Mouse (Mus musculus) forebrain, embryonic 15.5 days (tissue): Measurements from ENCODE around the gene Gm11444. TPM values are rescaled to one million over a fixed set of nuclear protein-coding genes. Genes with fewer than 3 reads are reported as not detected.

Experiments used
- ATAC-seq: fragments of 200-750 bp; cut with Nextera tagmentation; replicated peaks from 2 replicates; pipeline ENCODE4 v1.8.0; 2017; ENCODE audit warnings: mild to moderate bottlenecking, moderate TSS enrichment, moderate library complexity
- H3K27ac ChIP-seq: fragments of 300-500 bp; sonication (generic); replicated peaks from 2 replicates; pipeline ENCODE4 v1.5.1; 2015; ENCODE audit warnings: mild to moderate bottlenecking, inconsistent platforms
- H3K27me3 ChIP-seq: fragments of 300-500 bp; sonication (generic); 2 replicates; pipeline ENCODE4 v1.6.1; 2015; ENCODE audit warnings: inconsistent platforms
- H3K36me3 ChIP-seq: fragments of 300-500 bp; sonication (generic); 2 replicates; pipeline ENCODE4 v1.6.1; 2015; ENCODE audit warnings: mild to moderate bottlenecking, inconsistent platforms
- H3K4me1 ChIP-seq: fragments of 300-500 bp; sonication (generic); 2 replicates; pipeline ENCODE4 v1.6.1; 2015; ENCODE audit warnings: inconsistent platforms
- H3K4me2 ChIP-seq: fragments of 300-500 bp; sonication (generic); replicated peaks from 2 replicates; pipeline ENCODE4 v1.6.1; 2015; ENCODE audit warnings: mild to moderate bottlenecking, inconsistent platforms
- H3K4me3 ChIP-seq: fragments of 300-500 bp; sonication (generic); 2 replicates; pipeline ENCODE4 v1.5.1; 2015; ENCODE audit warnings: mild to moderate bottlenecking, inconsistent platforms
- H3K9ac ChIP-seq: fragments of 300-500 bp; sonication (generic); replicated peaks from 2 replicates; pipeline ENCODE4 v1.6.1; 2015; ENCODE audit warnings: mild to moderate bottlenecking, inconsistent platforms
- H3K9me3 ChIP-seq: fragments of 300-500 bp; sonication (generic); 2 replicates; pipeline ENCODE4 v1.6.1; 2016; ENCODE audit warnings: inconsistent platforms
- WGBS: fragments of 180-500 bp; shearing (Covaris S2); methylation state at CpG from one replicate; pipeline ENCODE4 v1.1.7; 2015; ENCODE audit warnings: mixed read lengths; 5-methylcytosine and 5-hydroxymethylcytosine counted together
- polyA plus RNA-seq: library from polyadenylated mRNA; unstranded; fragments of >200 nt; fragmentation: Nextera tagmentation; extraction: Ambion mirVana; gene quantifications from 2 replicates; pipeline ENCODE4 v1.2.1, GENCODE M21; 2015

The Gm11444 gene
- polyA plus RNA-seq, 1 experiment from 2014 or later = not detected

DNA sequence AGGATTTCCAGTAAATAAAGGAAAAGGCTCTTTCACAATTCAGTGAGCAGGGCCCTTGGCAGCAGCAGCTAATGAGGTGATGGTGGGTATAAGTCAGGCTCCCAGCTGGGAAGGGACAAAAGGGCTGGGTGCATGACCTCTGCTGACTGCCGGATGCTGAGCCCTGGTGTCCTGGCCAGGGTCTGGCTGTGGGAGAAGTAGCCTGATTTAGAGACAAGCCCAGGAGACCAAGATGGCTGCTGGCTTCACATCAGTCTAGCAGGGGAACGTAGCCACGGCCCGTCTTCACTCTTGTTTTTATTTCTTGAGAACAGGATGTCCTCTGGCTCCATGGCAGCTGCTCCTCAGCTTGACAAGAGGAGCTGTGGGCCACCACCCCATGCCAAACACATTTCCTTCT is 3.6 kb downstream of the Gm11444 start:
- Histone ChIP-seq H3K9me3 (no peaks in the 10 kb centered on the region), H3K4me2 (no peak overlapping the region), H3K9ac (no peak overlapping the region), H3K4me1 (peaks cover 29% of the 10 kb centered on the region), H3K27ac (no peak overlapping the region), H3K27me3 (peaks cover 54% of the 10 kb centered on the region), H3K4me3 (no peak overlapping the region), H3K36me3 (no peaks in the 10 kb centered on the region)
- 44% methylated on average over 4 of the region's 4 CpGs for WGBS
- no peak for ATAC-seq

- Histone ChIP-seq H3K27me3 (peaks cover 59% of the 10 kb centered on the region), H3K36me3 (no peaks in the 10 kb centered on the region), H3K4me2 (no peak overlapping the region), H3K9me3 (no peaks in the 10 kb centered on the region), H3K4me1 (peaks cover 29% of the 10 kb centered on the region), H3K9ac (no peak overlapping the region), H3K27ac (no peak overlapping the region), H3K4me3 (no peak overlapping the region)
- WGBS = 56% methylated on average over 5 of the region's 5 CpGs
- no peak for ATAC-seq
These were observed 4.2 kb downstream of the Gm11444 start for GRCm38 (mm10) chr11:85845921-85846320.

- Histone ChIP-seq H3K4me2 (no peak overlapping the region), H3K27ac (no peak overlapping the region), H3K4me1 (peaks cover 36% of the 10 kb centered on the region), H3K9me3 (no peaks in the 10 kb centered on the region), H3K9ac (no peak overlapping the region), H3K36me3 (no peaks in the 10 kb centered on the region), H3K4me3 (no peak overlapping the region), H3K27me3 (peaks cover 69% of the 10 kb centered on the region)
- ATAC-seq = no peak
- WGBS = 34% methylated on average over 5 of the region's 5 CpGs
These were observed 5.2 kb downstream of the Gm11444 start for GRCm38 (mm10) chr11:85844971-85845370.

DNA sequence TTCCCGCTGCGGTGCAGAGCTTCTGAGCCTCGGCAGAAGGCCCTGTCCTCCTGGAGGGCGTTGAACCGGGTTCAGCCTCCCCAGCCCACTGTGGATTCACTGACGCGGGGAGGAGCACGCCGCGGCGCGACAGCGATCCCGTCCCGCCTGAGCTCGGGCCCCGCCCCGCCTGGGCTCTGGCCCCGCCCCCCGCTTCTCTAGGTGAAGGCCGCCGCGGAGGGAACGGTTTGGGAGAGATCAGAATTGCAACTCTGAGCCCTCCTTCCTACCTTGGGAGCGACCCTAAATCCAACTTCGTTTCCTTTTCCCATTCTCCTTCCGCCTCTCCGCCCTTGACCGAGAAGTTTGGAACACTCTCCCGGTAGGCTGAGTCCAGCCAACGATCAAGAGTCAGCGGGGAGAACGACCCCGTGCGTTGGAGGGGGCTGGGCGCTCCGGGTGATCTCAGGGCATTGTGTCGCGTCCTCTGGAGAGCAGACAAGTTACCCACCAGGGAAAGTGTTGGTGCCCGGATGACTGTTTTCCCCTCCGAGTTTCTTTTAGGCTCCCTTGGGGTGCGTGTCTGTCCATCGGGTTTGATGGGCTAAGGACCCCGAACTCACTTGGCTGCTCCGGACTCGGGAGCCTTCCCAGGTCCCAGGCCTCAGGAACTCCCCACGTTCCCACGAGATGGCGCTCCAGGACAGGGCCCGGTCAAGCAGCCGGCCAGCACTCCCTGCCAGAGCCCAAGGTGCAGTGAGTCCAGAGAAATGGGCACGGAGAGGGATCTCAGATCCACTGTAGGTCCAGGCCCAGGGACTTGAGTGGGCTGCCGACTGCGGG is 5.8 kb downstream of the Gm11444 start:
- Histone ChIP-seq H3K36me3 (no peaks in the 10 kb centered on the region), H3K4me3 (peak overlapping the region; percentile 43), H3K4me2 (peak overlapping the region; percentile 89), H3K9me3 (no peaks in the 10 kb centered on the region), H3K27me3 (peaks cover 75% of the 10 kb centered on the region), H3K4me1 (peaks cover 36% of the 10 kb centered on the region), H3K9ac (peak overlapping the region; percentile 40), H3K27ac (no peak overlapping the region)
- peak; percentile 12; the same call in 1 of the 2 replicates for ATAC-seq
- under 1% methylated on average over 54 of the region's 54 CpGs for WGBS

DNA sequence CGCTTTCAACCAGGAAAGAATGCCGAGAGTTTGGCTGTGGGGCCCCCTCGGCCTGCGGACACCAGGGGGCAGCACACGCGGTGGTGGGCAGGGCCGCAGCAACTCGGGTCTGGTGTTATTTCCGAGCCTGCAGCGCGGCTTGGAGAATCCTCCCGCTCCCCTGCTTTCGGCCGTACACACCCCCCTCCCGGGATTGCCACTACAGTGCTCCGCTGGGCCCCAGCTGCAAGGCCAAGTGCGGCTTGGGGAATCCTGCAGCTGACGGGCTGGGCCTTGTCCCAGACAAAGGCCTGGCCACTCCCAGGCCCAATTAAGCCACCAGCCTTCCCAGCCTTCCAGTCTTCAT is 6.8 kb downstream of the Gm11444 start:
- Histone ChIP-seq H3K4me2 (peak overlapping the region; percentile 89), H3K4me1 (peaks cover 33% of the 10 kb centered on the region), H3K9ac (peak overlapping the region; percentile 32; the same call in 1 of the 2 replicates), H3K36me3 (no peaks in the 10 kb centered on the region), H3K27me3 (peaks cover 82% of the 10 kb centered on the region), H3K9me3 (no peaks in the 10 kb centered on the region), H3K4me3 (peak overlapping the region; percentile 43), H3K27ac (no peak overlapping the region)
- 0% methylated on average over 18 of the region's 18 CpGs for WGBS
- ATAC-seq = peak; percentile 47

GRCm38 (mm10) chr11:85842596-85843346 is 7.4 kb downstream of the Gm11444 start:
- Histone ChIP-seq H3K27ac (no peak overlapping the region), H3K27me3 (peaks cover 85% of the 10 kb centered on the region), H3K4me2 (peak overlapping the region; percentile 89), H3K36me3 (no peaks in the 10 kb centered on the region), H3K4me3 (peak overlapping the region; percentile 43), H3K4me1 (peaks cover 39% of the 10 kb centered on the region), H3K9me3 (no peaks in the 10 kb centered on the region), H3K9ac (no peak overlapping the region)
- 4% methylated on average over 24 of the region's 24 CpGs for WGBS
- ATAC-seq = no peak

DNA sequence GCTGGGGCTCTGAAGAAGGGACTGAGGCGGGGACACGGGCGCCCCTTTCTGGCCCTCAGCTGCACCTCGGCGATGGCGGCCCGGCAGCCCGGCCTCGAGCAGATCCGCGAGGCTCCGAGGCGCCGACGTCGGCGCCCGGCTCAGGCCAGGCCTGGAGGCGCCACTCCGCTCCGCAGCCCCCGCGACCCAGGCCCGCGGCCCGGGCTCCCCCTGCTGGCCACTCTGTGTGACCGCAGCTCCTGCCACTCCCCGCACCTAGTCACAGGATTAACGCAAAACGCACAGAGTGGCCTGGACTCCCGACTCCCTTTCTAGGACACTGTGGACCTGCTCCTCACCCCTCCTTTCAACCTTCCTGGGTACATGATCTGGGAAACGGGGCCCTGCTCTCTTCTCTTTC is 8.2 kb downstream of the Gm11444 start:
- 0% methylated on average over 32 of the region's 32 CpGs for WGBS
- peak; percentile 65 for ATAC-seq
- Histone ChIP-seq H3K9ac (peak overlapping the region; percentile 2; the same call in 1 of the 2 replicates), H3K4me2 (peak overlapping the region; percentile 46), H3K4me1 (peaks cover 47% of the 10 kb centered on the region), H3K9me3 (no peaks in the 10 kb centered on the region), H3K36me3 (no peaks in the 10 kb centered on the region), H3K27me3 (peaks cover 93% of the 10 kb centered on the region), H3K27ac (no peak overlapping the region), H3K4me3 (peak overlapping the region; percentile 29)

DNA sequence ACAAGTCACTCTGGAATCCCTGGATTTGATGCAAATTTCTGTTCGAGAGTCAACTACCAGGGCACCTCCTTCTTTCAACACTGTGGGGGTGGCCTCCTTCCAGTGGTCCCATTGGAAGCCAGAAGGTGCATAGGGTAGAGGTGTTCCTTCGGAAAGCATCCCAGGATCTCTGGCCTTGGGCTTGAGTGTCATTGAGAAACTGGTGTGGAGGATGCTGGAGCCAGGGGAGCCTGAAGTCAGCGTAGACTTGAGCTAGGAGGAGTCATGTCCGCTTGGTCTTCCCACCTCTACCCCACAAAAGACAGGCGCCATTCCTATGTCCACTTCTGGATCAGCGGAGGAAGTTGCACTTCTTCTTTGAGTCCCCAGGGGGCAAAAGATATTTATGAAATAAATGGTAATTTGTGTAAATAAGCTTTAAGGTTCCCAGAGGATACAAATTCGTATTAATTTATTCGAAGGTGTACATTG is 8.9 kb downstream of the Gm11444 start:
- Histone ChIP-seq H3K4me1 (peaks cover 47% of the 10 kb centered on the region), H3K9ac (no peak overlapping the region), H3K9me3 (no peaks in the 10 kb centered on the region), H3K27me3 (peaks cover 95% of the 10 kb centered on the region), H3K4me2 (peak overlapping the region; percentile 46), H3K27ac (no peak overlapping the region), H3K36me3 (no peaks in the 10 kb centered on the region), H3K4me3 (no peak overlapping the region)
- WGBS = 10% methylated on average over 8 of the region's 8 CpGs
- no peak for ATAC-seq

GRCm38 (mm10) chr11:85840803-85841145 is 9.4 kb downstream of the Gm11444 start:
- Histone ChIP-seq H3K4me3 (0 out of 2 replicates have a peak overlapping the region, but pooled peaks have one; percentile 5), H3K9ac (no peak overlapping the region), H3K27ac (no peak overlapping the region), H3K27me3 (peaks cover 95% of the 10 kb centered on the region), H3K4me1 (peaks cover 47% of the 10 kb centered on the region), H3K4me2 (no peak overlapping the region; the same call in 1 of the 2 replicates), H3K36me3 (no peaks in the 10 kb centered on the region), H3K9me3 (no peaks in the 10 kb centered on the region)
- under 1% methylated on average over 21 of the region's 21 CpGs for WGBS
- ATAC-seq = no peak

DNA sequence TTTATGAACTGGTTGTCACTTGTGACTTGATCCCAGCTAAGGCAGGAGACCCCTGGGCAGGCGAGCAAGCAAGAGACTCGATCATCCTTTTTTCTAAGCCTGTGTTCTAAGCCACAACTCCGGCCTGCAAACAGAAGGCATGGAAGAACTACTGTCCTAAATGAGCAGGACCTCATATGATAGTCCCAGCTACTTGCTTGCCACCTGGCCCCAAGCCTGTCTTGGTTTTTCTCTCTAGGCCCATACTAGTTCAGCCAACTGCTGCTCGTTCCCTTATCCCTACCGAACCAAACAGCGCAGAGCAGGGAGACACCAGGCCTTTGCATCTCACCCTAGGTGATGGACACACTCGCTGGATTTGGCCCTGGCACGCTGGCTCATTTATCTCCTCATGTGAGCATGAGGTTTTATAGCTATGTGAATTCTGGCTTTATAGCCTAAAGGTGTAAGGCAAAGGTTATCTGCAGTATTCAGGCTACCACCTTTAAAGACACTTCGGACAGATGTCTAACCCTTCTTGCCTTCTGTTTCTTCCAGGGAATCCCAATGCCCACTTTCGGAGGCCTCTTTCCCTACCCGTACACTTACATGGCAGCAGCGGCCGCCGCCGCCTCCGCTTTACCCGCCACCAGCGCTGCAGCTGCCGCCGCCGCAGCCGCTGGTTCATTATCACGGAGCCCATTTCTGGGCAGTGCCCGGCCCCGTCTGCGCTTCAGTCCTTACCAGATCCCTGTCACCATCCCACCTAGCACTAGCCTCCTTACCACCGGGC is 9.9 kb downstream of the Gm11444 start:
- Histone ChIP-seq H3K9ac (no peak overlapping the region), H3K9me3 (no peaks in the 10 kb centered on the region), H3K36me3 (no peaks in the 10 kb centered on the region), H3K4me2 (no peak overlapping the region; the same call in 1 of the 2 replicates), H3K27me3 (peaks cover 95% of the 10 kb centered on the region), H3K4me1 (peaks cover 47% of the 10 kb centered on the region), H3K27ac (no peak overlapping the region), H3K4me3 (0 out of 2 replicates have a peak overlapping the region, but pooled peaks have one; percentile 5)
- ATAC-seq = no peak
- WGBS = 5% methylated on average over 27 of the region's 27 CpGs

GRCm38 (mm10) chr11:85839258-85840030 is 10.7 kb downstream of the Gm11444 start:
- Histone ChIP-seq H3K9me3 (no peaks in the 10 kb centered on the region), H3K27me3 (peaks cover 95% of the 10 kb centered on the region), H3K4me1 (peaks cover 45% of the 10 kb centered on the region), H3K4me2 (no peak overlapping the region), H3K36me3 (no peaks in the 10 kb centered on the region), H3K27ac (no peak overlapping the region), H3K9ac (no peak overlapping the region), H3K4me3 (no peak overlapping the region)
- no peak for ATAC-seq
- 6% methylated on average over 7 of the region's 7 CpGs for WGBS
